Mouse (Mus musculus) embryonic fibroblast, embryonic 13.5 days (primary cell): ENCODE data around the gene Ecpas. TPM values are rescaled to one million over a fixed set of nuclear protein-coding genes. Genes with fewer than 3 reads are reported as not detected.

Experiments used
- H3K27ac ChIP-seq: 2 replicates; pipeline ENCODE4 v1.5.1; 2012; ENCODE audit warnings: low read length, control low read depth, inconsistent platforms; ENCODE audit not compliant: insufficient read depth
- H3K4me1 ChIP-seq: 2 replicates; pipeline ENCODE4 v1.6.1; 2011; ENCODE audit warnings: low read length; ENCODE audit not compliant: control insufficient read depth, insufficient read depth
- H3K4me3 ChIP-seq: 2 replicates; pipeline ENCODE4 v1.5.1; 2011; ENCODE audit warnings: mild to moderate bottlenecking, control low read depth, low read length; ENCODE audit not compliant: insufficient read depth
- CTCF ChIP-seq: IDR thresholded peaks from 2 replicates; pipeline ENCODE4 v1.5.1; 2011; ENCODE audit warnings: mild to moderate bottlenecking, control low read depth, low read length, moderate library complexity, borderline replicate concordance; ENCODE audit not compliant: insufficient read depth
- POLR2A ChIP-seq: IDR thresholded peaks from 2 replicates; pipeline ENCODE4 v1.6.1; 2011; ENCODE audit warnings: low read depth, mild to moderate bottlenecking, control low read depth, low read length, moderate library complexity
- polyA plus RNA-seq: library from polyadenylated mRNA; stranded (reverse); fragments of >200 nt; gene quantifications from 2 replicates; pipeline ENCODE4 v1.2.4, GENCODE M21; 2011; ENCODE audit warnings: low read depth; ENCODE audit not compliant: missing spikeins, insufficient read length

Ecpas gene
- polyA plus RNA-seq, 1 experiment, result 129 TPM

DNA sequence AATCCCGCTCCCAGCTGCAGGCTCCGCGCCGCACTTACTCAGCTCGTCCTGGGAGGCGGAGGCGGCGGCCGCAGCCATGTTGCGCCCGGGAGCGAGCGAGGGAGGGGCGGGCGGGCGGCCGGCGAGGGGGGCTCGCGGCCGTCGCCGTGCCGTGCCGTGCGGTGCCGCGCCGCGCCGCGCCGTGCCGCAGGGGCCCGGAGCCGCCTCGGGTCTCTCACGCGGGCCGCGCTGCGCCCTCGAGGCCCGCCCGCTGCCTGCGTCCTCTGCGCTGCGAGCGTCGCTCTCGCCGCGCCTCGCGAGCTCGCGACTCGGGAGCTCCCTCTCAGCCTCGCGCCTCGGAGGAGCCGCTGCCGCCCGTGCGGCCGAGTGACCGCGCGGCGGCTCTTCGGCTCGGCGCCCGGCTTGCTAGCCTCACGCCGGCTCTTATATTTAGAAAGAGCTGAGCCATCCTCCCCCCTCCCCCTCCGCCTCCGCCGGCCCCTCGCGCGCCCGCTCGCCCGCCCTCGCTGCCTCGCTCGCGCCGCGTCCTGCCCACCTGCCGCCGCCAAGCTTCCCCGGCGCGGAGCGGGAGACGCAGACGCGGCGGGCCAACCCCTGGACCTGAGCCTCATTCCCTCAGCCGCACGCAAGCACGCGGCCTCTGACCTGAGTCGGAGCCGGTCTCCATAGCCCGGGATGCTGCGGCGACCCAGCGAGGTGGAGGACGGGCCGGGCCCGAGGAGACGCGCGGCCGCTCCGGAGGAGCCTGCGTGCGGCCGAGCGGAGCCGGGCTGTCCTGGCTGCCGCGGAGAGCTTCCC lies 519 bp downstream of the Ecpas start:
- no peaks in the 10 kb centered on the region for H3K4me1 ChIP-seq
- TF ChIP-seq CTCF (no peak), POLR2A (peak; percentile 42)
- peak overlapping the region; percentile 95 for H3K4me3 ChIP-seq
- H3K27ac ChIP-seq, result peak overlapping the region; percentile 85

GRCm38 (mm10) chr4:58911069-58911830 lies 1.3 kb downstream of the Ecpas start:
- peak overlapping the region; percentile 85 for H3K27ac ChIP-seq
- peak overlapping the region; percentile 95 for H3K4me3 ChIP-seq
- TF ChIP-seq CTCF (no peak), POLR2A (peak; percentile 38; the same call in 1 of the 2 replicates)
- H3K4me1 ChIP-seq, result no peaks in the 10 kb centered on the region

DNA sequence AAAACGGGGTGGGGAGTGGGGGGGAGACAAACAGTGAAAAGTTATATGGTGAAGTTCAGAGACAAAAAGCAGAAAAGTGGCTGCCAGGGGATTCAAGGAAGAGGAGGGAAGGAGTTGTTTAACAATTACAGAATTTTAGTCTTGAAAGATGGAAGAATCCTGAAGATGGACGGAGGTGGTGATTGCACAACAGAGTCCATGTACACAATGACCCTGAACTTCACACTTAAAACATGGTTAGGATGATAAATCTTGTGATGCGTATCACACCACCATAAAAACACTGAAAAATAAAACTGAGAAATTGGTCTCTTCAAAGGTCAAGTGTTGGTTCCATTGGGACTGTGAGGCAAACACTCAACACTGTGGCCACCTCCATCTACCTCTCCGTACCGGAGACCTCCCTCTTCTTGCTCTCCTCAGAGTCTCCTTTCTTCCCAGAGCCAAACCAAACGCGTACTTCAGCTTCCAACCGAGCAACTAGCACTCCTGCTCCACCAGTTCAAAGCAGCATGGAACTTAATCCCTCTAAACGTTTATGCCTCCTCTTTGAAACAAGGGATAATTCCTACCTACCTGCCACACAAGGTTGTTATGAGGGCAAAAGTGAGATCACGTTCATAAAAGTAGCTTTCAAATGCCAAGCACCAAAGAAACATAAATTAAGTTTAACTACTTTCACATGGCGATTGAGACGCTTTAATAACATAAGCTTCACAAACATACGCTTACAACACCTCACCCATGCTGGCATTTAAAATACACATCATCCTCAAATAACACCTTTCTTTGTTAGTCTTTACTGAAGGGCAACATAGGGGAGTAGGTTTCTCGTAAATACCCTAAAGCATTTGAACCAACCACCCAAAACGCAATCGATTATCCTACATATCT lies 2.1 kb downstream of the Ecpas start:
- TF ChIP-seq POLR2A (no peak), CTCF (no peak)
- Histone ChIP-seq H3K4me3 (peak overlapping the region; percentile 95), H3K27ac (no peak overlapping the region), H3K4me1 (no peaks in the 10 kb centered on the region)

DNA sequence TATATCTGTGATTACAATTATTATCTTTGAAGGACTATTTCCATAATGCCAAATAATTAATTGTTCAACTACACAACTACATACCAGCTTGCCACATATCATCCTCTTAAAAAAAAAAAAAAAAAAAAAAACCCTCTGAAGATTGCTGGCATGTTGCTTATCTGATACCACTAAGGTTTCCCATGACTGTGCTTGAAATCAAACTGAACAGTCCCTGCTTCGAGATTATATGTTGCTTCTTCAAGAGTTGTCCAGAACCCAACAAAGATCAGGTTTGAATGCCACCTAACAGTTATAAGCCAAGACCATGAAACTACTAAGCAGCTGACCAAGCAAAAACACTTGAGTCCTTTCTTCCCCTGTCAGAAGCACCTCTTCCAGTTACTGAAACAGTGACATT lies 5.1 kb downstream of the Ecpas start:
- Histone ChIP-seq H3K4me3 (no peak overlapping the region), H3K27ac (no peak overlapping the region), H3K4me1 (no peaks in the 10 kb centered on the region)
- TF ChIP-seq POLR2A, result no peak
- no peak for TF ChIP-seq CTCF

GRCm38 (mm10) chr4:58898318-58898717 lies 14.2 kb downstream of the Ecpas start:
- H3K4me3 ChIP-seq, result no peak overlapping the region
- no peak overlapping the region for H3K27ac ChIP-seq
- H3K4me1 ChIP-seq, result peaks cover 3% of the 10 kb centered on the region; the same call in 1 of the 2 replicates
- TF ChIP-seq POLR2A (no peak), CTCF (no peak)

DNA sequence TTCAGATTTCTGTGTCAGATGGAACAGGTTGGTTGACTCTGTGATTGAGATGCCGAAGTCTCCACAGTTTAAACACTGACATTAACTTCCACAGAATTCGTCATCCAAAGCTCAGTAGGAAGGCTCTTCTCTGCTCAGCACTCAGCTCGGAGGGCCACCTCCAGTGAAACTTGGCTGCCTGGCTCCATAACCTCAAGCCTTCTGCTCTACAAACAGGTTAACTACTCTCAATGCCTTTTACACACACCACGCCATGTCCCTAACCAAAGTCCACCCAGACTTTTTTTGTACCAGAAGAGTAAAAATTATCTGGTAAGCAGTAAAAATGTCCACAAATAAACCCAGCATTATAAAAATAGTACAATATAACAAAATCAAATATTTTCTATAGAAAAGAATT lies 15.1 kb downstream of the Ecpas start:
- H3K27ac ChIP-seq, result no peak overlapping the region
- H3K4me1 ChIP-seq, result peaks cover 3% of the 10 kb centered on the region; the same call in 1 of the 2 replicates
- no peak overlapping the region for H3K4me3 ChIP-seq
- TF ChIP-seq POLR2A (no peak), CTCF (no peak)

GRCm38 (mm10) chr4:58894399-58894798 lies 18.1 kb downstream of the Ecpas start:
- Histone ChIP-seq H3K4me3 (no peak overlapping the region), H3K27ac (no peak overlapping the region), H3K4me1 (no peaks in the 10 kb centered on the region)
- TF ChIP-seq POLR2A (no peak), CTCF (no peak)

- Histone ChIP-seq H3K4me1 (no peaks in the 10 kb centered on the region), H3K4me3 (no peak overlapping the region), H3K27ac (no peak overlapping the region)
- TF ChIP-seq CTCF, result no peak
- TF ChIP-seq POLR2A, result no peak
Observed at GRCm38 (mm10) chr4:58890035-58890782, 22.3 kb downstream of the Ecpas start.

DNA sequence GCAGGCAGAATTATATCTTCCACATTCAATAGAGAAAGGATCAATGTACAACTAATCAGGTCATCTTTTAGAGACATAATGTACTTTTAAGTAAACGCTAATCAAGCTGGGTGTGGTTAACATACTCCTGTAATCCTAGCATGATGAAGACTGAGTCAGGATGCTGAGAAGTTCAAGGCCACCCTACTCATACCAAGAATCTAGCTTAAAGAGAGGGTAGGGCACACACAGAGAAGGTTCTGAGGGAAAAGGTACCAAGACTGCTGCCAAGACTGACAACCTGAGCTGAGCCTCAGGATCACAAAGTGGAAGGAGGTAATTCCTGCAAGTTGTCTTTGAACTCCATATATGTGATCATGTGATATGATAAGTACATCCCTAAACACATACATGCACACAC lies 24.0 kb downstream of the Ecpas start:
- TF ChIP-seq CTCF (no peak), POLR2A (no peak)
- Histone ChIP-seq H3K4me1 (no peaks in the 10 kb centered on the region), H3K4me3 (no peak overlapping the region)

More for the DNA sequence above, 24.0 kb downstream of the Ecpas start:
- no peak overlapping the region for H3K27ac ChIP-seq
